Mouse (Mus musculus): ENCODE measurements around the gene Krt2.

The Krt2 gene

GRCm38 (mm10) chr15:101817875-101818274 lies at the start of gene Krt2:
TSS of gene Krt2 (minus strand) at chr15:101818169.
- no peak for DNase-seq (ENCODE audit: low spot score)

- DNase-seq (ENCODE audit: low spot score) = no peak
These were observed 48.8 kb upstream of the Krt2 start for GRCm38 (mm10) chr15:101866754-101867153.

DNA sequence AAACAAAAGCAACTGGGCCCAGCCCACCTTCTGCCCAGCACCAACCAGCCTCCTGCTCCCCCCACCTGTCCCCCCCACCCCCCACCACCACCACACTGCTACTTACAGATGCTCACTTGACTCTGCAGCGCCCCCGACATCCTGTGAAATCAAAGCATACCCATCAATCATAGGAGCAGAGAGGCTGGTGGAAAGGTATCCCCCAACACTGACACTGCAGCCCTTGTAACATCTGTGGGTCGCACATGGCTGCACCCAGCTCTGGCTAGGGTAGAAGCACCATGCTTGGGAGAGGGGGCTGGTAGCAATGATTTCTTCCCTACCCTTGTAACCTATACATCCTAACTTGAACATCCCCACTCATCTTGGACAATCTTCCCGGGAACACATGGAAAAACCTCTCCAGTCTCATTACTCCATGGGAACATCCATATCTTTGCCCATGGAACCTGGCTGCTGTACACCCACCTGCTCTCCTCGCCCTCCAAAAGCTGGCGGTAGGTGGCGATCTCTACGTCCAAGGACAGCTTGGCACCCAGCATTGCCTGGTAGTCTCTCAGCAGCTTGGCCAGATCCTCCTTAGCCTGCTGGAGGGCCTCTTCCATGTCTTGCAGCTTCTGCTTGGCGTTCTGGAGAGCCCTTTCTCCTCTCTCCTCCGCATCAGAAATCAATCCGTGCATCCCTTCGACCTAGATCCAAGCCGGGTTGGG lies 42.6 kb upstream of the Krt2 start:
- no peak for DNase-seq (ENCODE audit: low spot score)

GRCm38 (mm10) chr15:101859735-101860170 lies 41.8 kb upstream of the Krt2 start:
- no peak for DNase-seq (ENCODE audit: low spot score)

GRCm38 (mm10) chr15:101858673-101859425 lies 40.9 kb upstream of the Krt2 start:
- no peak for DNase-seq (ENCODE audit: low spot score)

DNA sequence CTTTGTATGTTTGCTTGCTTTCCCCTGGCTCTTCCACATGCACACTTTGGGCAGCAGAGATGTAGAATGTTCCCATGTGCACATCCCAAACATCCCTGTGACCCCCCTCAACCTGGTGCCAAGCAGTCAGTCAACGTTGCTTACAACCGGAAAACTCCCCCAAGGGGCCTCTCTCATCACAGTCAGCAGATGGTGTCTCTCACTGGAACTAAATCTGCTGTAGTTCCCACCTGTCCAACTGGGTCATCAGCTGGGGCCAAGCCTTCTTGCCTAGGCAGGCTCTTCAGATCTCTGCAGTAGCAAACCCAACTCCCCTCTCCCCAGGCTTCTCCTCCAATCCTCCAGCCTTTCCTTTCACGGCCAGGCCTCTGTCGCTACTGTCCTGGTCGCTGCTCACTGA lies 38.7 kb upstream of the Krt2 start:
- DNase-seq (ENCODE audit: low spot score) = no peak

DNA sequence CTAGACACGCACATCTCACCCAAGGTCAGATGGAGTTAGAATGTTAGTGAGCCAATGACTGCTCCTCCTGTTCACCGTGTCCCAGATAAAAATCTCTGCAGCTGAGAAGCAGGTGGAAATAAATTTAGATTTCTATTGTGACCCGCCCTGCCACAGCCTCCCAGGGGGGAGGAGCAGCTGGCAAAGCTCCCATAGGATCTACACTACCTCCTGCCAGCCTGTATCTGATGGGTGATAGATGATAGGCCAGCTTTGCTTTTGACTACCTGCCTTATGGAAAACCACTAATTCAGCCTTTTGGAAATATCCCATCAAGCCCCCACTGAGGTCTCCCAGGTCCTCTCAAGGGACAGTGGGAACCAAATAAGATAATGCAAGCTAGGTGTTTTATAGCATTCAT lies 37.8 kb upstream of the Krt2 start:
- no peak for DNase-seq (ENCODE audit: low spot score)

DNA sequence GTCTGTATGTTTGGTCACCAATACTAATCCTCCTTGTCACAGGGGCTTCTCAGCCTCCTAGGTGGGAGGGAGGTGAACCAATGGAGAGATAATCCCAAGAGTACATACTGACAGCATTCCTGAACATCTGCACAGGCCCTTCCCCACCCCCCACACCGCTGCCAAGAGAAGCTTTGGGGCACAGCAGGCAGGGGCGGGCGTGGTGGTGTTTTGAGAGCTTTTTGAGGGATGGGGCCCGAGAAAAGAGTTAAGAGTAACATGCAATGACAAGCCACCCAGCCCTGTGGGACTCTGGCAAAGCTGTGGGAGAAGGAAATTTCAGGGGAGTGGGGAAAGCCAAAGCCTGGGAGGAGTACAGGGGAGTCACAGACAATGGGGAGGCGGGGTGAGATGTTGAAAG lies 36.3 kb upstream of the Krt2 start:
- DNase-seq (ENCODE audit: low spot score) = no peak

DNA sequence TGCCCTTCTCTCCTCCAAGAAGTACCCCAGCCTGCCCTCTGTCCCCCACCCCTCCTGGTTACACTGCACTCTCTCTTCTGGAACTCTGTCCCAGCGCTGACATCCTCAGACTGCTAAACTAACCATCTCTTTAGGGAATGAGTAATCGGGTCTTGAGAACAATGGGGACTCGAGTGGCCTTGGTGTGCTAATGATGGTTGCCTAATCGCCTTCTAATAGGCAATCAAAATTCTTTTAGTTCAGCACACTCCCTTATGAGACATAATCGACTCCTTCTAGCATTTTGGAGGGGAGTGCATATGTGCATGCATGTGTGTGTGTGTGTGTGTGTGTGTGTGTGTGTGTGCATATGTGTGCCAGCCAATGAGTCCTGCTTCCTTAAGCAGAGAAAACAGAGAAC lies 34.6 kb upstream of the Krt2 start:
- DNase-seq (ENCODE audit: low spot score) = no peak

- DNase-seq (ENCODE audit: low spot score) = no peak
These were observed 32.7 kb upstream of the Krt2 start, which contains the start of gene Krt1 for GRCm38 (mm10) chr15:101850694-101851093. TSS of gene Krt1 (minus strand) at chr15:101850794.

DNA sequence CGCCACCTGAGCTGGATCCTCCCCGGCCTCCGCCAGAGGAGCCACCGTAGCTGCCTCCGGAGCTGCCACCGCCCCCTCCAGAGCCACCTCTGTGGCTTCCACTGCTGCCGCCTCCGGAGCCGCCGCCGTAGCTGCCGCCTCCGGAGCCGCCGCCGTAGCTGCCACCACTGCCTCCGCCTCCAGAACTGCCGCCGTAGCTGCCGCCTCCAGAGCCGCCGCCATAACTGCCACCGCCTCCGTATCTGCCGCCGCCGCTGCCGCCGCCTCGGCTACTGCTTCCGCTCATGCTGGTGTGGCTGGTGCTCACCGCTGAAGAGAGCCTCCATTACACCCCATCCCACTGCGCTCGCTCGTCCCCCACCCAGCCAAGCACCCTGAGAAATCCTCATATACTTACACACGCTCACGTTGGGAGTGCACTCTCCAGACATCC lies 28.0 kb upstream of the Krt2 start:
- no peak for DNase-seq (ENCODE audit: low spot score)

GRCm38 (mm10) chr15:101843192-101843591 lies 25.2 kb upstream of the Krt2 start:
- DNase-seq (ENCODE audit: low spot score) = no peak

- no peak for DNase-seq (ENCODE audit: low spot score)
These were observed 16.9 kb upstream of the Krt2 start for GRCm38 (mm10) chr15:101834784-101835328.

DNA sequence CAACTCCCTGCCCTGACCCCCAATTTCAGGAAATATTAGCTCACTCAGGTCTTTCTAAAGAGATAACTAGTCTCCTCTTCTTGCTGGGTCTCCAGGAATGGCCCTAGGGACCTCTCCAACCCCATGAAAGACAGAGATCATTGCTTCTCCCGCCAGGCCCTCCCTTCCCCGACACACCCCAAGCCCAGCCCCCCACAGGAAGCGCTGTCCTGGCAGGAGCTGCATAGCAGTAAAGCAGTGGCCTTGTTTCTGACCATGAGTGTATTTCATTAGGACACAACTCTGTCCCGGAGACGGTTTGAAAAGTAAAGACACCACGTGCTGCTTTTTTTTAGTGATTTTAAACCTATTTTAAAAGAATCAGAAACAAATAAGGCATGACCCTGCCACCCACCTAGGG lies 15.2 kb upstream of the Krt2 start:
- DNase-seq (ENCODE audit: low spot score) = no peak

DNA sequence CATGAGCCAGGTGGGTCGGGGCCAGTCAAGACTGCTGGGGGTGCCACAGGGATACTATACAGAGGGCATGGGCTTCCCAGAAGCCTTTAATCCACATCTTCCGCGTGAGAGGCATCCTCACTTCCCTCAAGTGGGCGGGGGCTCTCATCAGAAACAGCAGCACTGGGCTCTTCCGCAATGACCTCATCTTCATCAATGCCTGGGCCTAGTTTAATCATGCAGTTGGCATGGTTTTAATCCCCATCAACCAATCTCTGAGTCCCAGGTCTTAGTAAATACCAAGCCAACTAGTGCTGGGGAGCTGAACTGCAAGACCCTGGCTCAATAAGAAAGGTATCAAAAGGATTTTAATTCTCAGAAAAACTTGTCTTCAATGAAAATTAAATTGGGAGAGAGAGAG lies 11.5 kb upstream of the Krt2 start:
- DNase-seq (ENCODE audit: low spot score) = no peak

- no peak for DNase-seq (ENCODE audit: low spot score)
These were observed 3.8 kb upstream of the Krt2 start for GRCm38 (mm10) chr15:101821786-101822185.

- DNase-seq (ENCODE audit: low spot score) = no peak
These were observed 14.7 kb downstream of the Krt2 start for GRCm38 (mm10) chr15:101803052-101803822.

DNA sequence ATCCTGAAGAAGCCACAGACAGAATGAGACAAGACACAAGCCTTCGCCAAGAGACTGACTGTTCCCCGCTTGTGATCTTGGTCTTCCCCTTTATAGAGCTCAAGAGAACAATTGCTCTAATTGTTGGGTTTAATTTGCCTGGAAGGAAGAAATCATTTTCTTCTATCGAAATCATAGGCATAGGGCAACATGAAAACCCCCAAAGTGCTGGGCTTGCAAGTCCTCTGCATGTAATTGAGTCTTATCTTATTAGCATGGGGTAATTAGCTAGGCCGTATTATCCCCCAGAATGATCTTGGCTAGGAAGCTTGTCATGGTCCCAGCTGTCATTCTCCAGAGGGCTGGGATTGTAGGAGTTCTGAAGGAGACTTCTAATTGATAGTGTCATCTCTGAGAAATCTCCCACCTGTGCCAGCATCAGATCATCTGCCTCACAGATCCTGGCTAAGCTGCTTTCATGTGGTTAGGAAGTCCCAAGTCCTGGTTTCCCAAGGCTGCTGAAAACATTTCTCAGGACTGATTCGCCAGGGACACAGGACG lies 15.6 kb downstream of the Krt2 start, which contains the start of gene Krt73:
Gene Krt73 (minus strand): TSS at position 51 of the 540 bp plus-strand sequence.
- DNase-seq (ENCODE audit: low spot score) = no peak

DNA sequence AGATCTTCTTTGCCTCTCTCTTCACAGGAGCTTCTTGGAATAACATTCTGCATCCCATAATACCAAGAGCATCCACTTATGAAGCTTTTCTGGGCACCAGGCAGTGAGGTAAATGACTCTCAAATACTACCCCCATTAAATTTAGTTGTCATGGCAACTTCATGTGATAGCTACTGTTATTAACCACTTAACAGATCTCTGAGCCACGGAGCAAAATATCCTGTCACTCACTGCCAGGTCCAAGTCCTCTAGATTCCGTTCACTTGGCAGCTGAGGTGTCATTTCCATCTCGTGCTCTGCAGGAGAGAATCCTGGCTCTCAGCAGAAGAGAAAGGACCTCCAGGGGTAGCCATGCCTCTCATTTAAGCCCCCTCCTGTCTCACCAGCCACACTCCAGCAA lies 27.1 kb downstream of the Krt2 start:
- no peak for DNase-seq (ENCODE audit: low spot score)

GRCm38 (mm10) chr15:101786360-101786759 lies 31.6 kb downstream of the Krt2 start, which contains the start of gene Krt72:
TSS of gene Krt72 (minus strand) at chr15:101786460.
- DNase-seq (ENCODE audit: low spot score) = no peak

GRCm38 (mm10) chr15:101773420-101773819 lies 44.5 kb downstream of the Krt2 start:
- no peak for DNase-seq (ENCODE audit: low spot score)

- peak; percentile 76 for DNase-seq (ENCODE audit: low spot score)
These were observed 45.3 kb downstream of the Krt2 start for GRCm38 (mm10) chr15:101772711-101773081.

Data from urinary bladder, postnatal 10 days (tissue).